Mouse (Mus musculus) activated CD4-positive, CD25-positive, alpha-beta regulatory T cell, adult 4 months (primary cell): ENCODE measurements around the gene Ncapg2. TPM values are rescaled to one million over a fixed set of nuclear protein-coding genes. Genes with fewer than 3 reads are reported as not detected.

ENCODE experiments used
- ATAC-seq: one replicate; pipeline ENCODE4 v1.8.0; 2017
- polyA plus RNA-seq, 2 experiments: library from polyadenylated mRNA; unstranded; fragments of 100-300 nt; shearing (Covaris generic); gene quantifications; one replicate each; pipeline ENCODE4 v1.2.1; 2017

The Ncapg2 gene
- polyA plus RNA-seq, 2 experiments from 2014 or later: 14.7 to 19.4 TPM

DNA sequence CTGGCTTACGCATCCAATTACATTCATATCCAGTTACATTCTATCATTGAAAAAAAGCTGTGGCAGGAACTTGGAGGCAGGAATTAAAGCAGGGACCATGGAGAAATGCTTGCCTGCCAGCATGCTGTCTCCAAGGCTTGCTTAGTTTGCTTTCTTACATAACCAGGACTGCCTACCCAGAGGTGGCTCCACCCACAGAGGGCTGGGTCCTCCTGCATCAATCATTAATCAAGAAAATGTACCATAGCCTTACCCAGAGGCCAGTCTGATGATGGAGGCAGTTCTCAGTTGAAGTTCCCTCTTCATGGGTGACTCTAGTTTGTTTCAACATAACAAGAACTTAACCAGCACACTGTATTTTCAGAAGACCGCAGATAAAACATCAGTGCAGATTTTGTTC, 44.3 kb downstream of the Ncapg2 start:
- ATAC-seq: no peak

DNA sequence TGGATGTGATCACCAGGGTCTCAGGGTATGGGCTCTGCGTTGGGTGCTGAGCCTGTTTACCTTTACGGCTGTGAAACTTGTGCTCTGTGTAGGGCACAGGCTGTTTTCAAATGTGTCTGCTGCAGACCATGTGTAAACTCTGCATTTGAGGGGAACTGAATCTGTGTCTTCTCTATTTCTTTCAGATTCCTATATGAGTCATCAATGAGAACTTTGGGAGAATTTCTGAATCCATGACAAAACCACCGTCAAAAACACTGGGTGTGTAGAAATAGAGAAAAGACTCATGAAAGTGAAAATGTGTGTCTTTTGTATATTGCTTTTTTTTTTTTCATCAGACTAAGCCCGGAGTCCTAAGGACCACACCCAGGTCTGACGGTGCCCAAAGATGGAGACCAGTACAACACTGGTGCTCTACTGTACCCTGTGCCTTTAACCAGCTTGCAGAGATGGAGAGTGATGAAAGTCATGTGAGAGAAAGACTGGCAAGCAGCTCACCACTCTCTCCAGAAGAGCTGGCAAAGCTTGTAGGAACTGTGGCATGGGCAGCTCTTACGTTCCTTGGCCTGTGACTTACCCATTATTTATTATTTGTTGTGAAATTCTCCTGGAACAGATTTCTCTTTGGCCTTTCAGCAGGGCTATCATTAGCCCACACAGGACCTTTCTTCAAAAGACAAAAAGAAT, 55.3 kb downstream of the Ncapg2 start:
- no peak for ATAC-seq

DNA sequence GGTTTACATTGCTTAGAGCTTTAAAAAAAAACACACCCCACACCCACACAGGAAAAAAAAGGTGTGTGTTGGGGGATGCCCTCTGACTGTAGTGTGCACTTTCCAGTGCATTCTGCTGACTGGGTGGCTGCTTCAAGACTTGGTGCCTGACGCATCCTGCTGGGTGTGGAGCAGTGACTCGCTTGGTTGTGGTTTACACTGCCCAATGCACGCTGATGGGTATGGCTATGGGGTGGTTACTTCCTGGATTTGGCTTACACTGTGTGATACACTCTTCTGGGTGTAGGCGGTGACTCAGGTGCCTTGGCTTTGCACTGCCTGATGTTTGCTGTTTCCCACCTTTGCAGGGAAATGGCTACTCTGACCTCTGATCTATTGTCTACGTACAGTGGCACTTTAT, 61.8 kb downstream of the Ncapg2 start:
- peak; percentile 98 for ATAC-seq

DNA sequence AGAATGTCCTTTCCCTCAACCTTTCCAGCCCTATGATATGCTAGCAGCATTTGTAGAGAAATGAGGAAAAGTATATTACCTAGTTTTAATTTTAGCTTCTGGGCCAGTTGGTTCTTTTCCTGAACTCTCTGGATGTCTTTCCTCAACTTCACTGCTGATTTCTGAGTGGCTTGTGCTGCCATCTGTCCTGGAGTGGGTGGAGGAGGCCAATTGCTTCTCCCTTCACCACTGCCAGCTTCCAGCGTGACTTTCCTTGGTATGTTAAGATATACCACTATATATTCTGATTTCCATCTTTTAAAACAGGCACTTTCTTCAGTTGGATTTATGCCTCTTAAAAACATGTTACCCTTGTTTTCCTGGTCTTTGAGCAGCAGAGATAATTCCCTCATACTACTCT, 63.1 kb downstream of the Ncapg2 start:
- no peak for ATAC-seq

DNA sequence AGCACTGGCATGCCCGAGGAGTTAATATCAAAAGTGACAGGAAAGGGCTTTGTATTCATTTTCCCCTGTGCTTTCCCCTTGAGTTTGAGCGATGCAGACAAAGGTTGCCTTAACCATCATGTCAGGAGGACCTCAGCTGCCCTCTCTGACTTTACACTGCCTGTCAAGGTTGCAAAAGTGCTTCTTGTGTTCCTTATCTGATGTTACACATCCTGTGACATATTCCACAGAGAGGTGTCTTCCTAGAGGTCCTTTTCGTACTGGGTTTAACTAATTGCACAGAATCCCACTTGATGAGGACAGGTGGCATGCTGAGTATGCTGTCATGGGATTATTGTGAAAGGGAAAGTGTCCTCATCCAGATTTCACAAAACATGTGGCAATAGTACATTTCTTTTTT, 63.9 kb downstream of the Ncapg2 start:
- no peak for ATAC-seq

DNA sequence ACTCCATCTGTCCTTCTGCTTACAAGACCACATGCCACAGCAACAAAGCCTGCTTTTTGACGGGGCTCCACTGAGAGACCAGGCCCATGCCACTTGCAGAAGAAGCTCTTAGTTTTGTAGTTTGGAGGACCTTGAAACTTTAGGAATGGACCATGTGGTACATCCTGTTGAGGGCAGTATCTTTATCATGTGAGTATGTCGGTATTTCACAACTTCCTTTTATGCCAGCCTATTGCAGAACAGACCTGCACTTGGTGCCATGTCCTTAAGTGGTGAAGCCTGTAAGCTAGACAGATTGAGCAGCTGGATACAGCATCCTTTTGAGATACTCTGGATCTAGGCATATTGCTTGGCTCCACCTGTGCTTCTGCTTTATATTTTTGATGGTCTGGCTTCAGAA, 68.1 kb downstream of the Ncapg2 start:
- ATAC-seq: no peak

DNA sequence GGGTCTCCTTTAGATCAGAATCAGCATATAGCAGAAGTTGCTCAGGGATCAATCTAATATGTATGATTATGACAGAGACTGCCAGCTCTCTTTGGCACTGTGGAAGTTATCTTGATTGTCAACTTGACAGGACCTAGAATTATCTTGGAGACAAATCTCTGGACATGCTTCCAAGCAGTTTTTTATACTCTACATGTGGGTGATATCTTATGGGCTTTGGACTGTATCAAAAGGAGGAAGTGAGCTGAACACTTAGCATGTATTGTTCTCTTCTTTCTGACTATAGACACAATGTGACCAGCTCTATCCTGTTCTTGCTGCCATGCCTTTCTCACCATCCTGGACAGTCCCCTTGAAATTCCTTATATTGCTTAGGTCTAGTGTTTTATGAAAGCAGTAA, 68.6 kb downstream of the Ncapg2 start:
- no peak for ATAC-seq

DNA sequence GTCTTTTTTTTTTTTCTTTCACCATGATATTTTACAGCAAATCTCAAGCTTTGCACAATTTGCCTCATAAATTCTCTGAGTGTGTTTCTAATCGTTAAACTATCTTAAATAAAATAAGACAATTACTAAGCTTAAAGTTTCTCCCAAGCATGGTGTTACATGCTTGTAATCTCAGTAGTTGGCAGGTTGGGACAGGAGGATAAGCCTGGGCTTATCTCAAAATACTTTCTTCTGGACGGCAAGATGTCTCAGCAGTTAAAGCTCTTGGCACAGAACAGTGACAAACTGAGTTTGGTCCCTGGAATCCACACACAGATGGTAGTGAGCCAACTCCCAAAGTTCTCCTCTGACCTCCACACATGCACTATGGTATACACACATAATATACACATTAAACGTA, 69.5 kb downstream of the Ncapg2 start:
- ATAC-seq: no peak

DNA sequence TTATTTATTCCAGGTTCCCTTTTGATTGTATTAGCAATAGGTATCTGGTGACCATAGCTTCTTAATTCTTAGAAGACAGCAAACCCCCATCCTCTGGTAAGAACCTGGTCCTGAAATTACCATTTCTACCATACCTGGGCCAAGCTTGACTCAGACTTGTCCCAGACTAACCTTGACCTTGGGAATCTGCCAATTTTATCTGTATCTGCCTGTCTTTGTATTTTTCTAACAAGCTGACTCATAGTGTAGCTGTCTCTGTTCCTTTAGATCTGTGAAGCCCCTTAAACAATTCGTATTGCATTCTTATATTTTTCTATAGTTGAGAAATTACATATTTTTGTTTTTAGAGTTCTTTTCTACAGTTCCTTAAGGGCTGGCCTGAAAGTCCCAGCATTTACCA, 73.6 kb downstream of the Ncapg2 start:
- ATAC-seq: no peak

DNA sequence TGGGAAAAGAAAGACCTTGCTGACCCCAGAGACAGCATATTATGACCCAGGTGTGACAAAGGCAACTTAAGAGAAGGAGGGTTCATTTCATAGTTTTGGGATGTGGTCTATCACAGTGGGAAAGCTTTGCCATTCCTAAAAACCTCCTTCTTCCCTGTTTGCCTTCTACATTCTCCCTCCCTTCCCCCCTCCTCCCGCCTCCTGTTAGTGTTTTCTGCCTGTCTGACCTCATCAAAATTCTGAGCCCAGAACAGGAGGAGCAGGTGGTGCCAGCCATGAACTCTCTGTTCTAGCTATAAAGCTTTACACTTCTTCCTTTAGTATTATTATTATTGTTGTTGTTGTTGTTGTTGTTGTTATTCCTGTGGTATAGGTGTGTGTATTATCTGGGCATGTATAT, 76.7 kb downstream of the Ncapg2 start:
- no peak for ATAC-seq

DNA sequence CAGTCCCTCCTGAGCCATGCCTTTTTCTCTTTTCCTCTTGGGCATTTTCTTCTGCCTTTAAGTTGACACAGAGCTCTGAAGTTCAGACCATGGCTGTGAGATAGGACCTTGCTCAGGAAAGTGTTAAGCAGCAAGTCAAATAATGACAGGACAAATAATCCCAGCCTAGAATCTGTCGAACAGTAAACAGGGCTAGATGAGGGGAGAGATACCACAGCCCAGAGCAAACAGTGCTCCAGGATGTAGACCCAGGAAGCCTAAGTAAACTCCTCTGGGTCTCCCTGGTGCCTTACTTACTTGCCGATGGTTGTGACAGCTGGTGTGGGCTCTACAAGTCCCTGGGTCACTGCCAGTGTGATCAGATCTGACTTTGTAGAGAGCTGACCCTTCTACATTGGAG, 78.4 kb downstream of the Ncapg2 start:
- no peak for ATAC-seq

DNA sequence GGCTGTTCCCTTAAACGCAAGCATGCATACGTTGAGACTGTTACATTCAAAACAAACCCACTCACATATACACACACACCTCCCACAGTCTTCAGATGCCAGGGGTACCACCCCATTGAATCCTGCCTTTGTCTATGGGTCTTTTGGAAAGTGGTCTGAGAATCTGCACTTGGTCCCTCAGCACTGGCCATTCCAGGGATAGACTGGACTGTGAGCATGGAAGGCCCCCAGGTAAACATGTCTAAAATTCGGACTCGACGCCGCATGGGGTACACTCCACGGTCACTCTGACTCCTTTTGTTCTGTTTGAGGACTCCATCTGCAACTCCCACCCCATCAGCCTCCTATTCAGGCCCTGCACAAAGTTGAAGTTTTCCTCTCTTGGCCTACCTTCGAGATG, 79.8 kb downstream of the Ncapg2 start:
- ATAC-seq: no peak

DNA sequence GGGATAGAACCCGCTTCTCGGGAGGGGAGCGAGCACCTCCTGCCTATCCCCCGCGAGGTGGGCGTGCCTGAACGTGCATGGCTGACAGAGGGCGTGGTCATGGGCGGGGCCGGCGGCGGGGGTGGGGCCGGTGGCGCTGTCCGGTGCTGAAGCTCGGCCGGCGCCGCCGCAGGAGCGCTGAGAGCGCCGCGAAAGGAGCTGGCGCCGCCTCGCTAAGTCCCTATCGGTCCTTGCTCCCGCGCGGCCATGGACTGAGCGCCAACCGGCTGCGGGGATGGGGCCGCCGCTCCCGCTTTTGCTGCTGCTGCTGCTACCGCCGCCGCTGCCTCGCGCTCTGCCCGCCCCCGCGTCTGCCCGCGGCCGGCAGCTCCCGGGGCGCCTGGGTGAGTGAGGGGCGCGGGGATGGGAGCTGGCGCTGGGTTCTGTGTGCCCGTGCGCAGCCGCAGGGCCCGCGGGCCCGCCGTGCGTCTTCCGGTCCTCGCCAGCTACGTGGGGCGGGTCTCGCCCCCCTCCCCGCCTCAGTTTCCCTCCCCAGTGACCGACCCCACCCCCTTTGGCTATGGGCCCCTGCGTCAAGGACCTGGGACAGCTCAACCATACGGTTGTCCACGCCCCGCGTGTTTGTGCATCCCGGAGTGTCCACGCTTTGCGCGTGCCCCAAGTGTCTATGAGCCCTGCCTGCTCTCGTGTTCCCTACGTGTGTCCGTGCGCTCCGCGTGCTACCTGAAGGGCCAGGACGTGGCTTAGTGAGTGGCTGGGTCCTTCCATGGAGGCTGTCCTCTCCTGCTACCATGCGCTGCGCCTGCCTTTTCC, 80.6 kb downstream of the Ncapg2 start, which contains the start of gene Ptprn2:
Gene Ptprn2 (plus strand): TSS at position 130 of the 813 bp plus-strand sequence.
- ATAC-seq: no peak

DNA sequence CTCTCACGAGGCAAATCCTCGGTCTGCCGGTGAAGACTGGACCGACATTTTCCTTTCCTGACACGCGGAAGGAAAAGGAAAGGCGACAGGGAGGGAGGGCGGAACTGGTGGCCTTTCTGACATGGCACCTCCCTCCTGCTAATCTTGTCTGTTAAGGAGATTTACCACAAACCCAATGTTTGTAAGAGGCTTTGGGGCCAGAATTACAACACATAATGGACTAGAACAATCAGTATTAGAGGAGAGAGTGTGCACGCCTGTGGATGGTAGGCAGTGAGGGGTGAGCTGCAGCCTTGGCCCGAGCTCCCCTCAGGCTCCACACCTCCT, 81.2 kb downstream of the Ncapg2 start:
- no peak for ATAC-seq

DNA sequence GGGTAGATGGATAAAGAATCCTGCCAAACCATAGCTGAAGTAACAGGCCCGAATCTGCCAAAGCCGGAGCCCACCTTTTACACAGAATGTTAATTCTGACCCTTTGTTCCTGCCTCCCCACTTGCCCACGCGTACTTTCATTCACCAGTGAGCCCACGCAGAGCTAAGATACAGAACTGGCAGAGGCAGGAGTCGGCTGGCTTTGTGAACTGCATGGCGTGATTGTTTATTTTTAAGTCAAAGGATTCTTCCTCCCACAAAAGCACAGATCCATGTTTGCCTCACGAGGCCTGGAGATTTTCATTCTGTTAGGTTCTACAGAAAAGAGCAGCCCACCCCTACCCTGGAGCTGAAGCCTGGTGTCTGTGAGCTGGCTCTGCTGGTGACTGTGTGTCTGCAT, 83.6 kb downstream of the Ncapg2 start:
- ATAC-seq: no peak

DNA sequence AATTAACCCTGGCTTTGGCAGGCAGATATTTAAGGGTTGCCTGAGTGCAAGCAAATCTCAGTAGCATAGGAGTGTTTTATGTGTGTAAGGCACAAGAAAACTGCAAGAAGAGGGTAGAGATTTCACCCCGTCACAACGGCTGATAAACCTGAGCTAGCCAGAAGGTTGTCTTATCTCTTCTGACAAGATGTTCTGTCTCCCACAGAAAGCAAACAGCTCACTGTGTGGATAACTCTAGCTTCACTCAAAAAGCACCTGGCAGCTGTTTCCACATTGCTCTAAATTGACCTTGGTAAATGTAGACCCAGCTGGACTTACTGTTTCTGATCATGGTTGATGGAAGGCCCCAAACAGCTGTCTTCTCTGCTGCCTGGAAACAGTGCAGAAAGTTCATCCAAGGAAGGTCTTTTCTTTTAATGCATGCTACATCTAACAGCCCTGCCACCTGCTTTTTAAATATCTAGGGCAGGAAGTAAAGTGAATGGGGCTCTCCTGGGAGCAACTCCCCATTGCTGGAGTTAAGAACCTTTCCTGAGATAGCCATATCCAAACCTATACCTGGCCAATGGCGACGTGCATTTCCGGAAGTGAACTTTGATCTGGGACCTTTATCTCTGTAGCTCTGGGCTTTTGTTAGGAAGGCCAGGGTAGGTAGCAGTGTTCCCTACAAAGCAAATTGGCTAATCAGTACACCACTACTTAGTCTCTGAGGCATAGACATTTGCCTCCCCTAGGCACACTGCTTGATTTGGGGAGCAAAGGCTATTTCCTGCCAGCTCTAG, 85.6 kb downstream of the Ncapg2 start:
- ATAC-seq: no peak

DNA sequence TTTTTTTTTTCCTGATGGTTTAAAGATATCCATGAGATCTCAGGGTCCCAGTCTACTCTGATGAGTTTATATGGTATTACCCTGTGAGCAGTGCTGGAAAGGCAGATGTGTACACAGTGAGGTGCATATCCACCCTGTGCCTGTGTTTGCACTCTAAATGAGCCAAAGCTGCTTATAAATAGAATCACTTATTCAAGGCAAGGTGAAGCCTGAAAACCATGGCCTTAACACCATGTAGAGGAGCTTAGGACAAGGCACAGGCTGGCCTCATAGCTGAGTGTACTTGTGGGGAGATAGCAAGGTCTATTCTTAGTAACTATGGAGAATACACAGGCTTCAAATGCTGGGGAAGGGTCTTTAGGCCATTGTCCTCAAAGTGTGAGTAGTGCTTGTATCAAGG, 93.5 kb downstream of the Ncapg2 start:
- ATAC-seq: no peak

DNA sequence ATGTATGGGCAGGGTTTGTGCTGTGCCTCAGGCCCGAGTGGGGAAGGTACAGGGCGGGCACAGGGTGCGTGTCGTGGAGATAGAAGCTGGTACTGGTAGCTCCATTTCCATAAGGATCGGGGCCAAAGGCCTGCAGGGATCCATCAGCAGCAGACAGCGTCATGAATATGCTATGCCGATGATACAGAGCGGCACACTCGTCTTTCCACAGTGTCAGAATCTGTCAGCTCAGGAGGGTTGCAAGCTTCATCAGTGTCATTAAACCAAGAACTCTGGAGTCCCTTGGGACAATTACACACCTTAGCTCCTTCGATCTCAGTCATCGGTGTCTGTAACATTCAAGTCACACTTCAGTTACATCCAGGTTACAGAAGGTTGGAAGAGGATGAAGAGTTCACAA, 95.5 kb downstream of the Ncapg2 start:
- no peak for ATAC-seq

DNA sequence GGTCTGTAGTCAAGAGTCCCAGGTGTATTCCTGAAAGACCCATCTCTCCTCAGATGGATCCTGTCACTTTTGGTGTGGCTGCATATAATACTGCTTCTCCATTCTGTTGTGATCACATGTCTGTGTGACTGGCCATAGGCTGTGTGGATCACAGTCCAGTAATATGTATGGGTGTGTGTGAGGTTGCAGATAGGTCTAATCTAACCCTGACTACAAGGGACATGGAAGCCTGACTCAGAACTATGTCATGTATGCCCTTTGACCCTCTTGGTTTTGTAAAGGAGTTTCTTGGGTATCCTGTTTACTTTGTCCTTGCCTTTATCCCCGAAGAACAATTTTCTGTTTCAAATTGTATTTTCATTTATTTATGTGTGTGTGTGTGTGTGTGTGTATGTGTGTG, 107.3 kb downstream of the Ncapg2 start:
- ATAC-seq: no peak
